Mouse (Mus musculus): ENCODE data around the gene Gm14137. TPM values are rescaled to one million over a fixed set of nuclear protein-coding genes. Genes with fewer than 3 reads are reported as not detected.
A peak's percentile ranks its signal among the peaks of the same experiment; 100 is the strongest.

Gm14137 gene
- polyA plus RNA-seq, 1 experiment = not detected

DNA sequence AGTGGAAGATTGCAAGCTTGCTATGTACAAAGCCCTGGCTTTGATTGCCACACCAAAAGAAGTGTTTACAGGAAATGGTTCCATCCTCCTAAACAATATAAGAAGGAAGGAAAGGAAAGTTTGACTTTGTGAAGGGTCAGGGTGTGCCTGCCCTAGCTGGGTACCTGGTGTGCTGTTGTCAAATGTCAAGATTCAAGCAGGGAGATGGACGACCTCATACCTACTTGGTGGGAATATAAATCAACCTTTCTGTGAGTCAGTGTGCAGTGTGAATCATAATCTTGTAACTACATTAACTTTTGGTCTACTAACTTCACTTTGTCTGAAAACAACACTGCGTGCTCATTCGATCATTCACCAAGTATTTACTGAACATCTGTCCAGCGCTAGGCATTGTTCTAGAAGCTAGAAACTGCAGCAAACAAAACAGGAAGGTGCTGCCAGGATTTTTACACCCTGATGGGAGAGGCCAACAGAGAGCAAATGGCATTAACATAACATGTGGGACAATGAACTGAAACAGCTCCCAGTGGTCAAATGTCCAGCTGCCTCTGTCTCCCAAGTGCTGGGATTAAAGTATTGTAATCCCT, 29.7 kb downstream of the Gm14137 start:
- peaks cover 16% of the 10 kb centered on the region for H3K4me1 ChIP-seq (ENCODE audit: control insufficient read depth)
- H3K4me3 ChIP-seq (replicated peaks) = no peak overlapping the region
- no peaks in the 10 kb centered on the region for H3K9me3 ChIP-seq (ENCODE audit: control insufficient read depth, low read length)
- TF ChIP-seq TAL1 (IDR thresholded peaks at IDR 0.05; ENCODE audit: low read length) = no peak
- no peak for TF ChIP-seq GATA1 (IDR thresholded peaks at IDR 0.05; ENCODE audit: low read length)
- no peaks in the 10 kb centered on the region for H3K36me3 ChIP-seq (ENCODE audit: control insufficient read depth)
- H3K27me3 ChIP-seq (ENCODE audit: control insufficient read depth) = no peaks in the 10 kb centered on the region

DNA sequence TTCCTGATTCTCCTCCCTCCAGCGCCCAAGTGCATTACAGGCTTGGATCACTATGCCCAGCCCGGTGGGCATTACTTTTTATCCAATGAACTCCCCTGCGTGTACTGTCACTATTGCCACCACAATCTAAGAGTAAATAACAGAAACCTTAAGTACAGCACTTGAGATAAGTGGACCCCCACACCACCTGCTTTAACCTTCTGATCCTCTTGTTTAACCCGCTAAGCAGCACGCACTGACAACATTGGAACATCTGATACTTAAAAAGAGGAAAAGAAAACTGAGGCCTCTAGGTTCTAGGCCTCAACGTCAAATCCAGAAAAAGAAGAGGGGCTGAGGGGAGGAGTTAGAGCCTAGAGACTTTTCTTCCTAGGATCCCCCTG, 33.6 kb downstream of the Gm14137 start:
- H3K36me3 ChIP-seq (ENCODE audit: control insufficient read depth) = peaks cover 26% of the 10 kb centered on the region
- H3K9me3 ChIP-seq (ENCODE audit: control insufficient read depth, low read length) = no peaks in the 10 kb centered on the region
- peaks cover 33% of the 10 kb centered on the region for H3K4me1 ChIP-seq (ENCODE audit: control insufficient read depth)
- H3K4me3 ChIP-seq (replicated peaks) = peak overlapping the region; percentile 72
- H3K27me3 ChIP-seq (ENCODE audit: control insufficient read depth) = no peaks in the 10 kb centered on the region
- TF ChIP-seq TAL1 (IDR thresholded peaks at IDR 0.05; ENCODE audit: low read length) (no peak), GATA1 (IDR thresholded peaks at IDR 0.05; ENCODE audit: low read length) (no peak)

DNA sequence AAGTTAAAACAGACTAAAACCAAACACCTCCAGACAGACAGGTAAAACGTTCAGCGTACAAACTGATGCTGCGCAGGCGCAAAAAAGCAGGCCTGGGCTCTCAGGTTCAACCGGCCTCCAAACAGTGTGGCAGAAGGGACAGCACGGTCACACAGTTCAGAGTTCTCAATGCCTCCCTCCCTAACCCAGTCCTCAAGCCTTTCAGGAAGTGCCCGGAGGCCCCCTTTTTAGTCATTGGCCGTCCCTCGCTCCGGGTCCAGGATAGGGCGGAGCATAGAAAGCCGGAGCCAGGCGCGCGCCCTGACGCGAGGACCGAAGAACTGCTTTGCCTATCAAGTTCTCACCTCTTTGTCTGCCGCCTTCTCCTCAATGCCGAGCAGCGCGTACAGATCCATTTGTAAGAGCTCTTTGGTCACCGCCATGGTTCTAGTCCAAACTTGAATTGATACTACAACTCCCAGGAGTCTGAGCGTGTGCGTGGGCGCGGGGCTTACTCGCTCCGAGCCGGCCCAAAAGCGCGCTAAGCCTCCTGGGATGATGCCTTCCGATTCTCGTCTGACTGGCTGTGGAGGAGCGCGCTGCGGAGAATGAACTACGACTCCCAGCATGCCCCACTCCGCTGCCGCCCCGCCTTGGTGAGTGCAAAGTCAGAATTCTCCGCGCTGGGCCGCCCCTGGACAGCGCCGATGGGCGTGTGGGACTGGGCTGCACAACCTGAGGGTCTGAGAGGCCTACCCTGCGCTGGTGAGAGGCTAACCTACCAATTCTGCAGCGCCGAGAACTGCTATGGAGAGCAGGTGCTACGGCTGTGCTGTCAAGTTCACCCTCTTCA, 34.3 kb downstream of the Gm14137 start, which contains the start of the genes Zfyve19 and Dnajc17:
Gene Zfyve19, plus strand, starts transcription at position 274 of the 832 bp plus-strand sequence.
Gene Dnajc17, minus strand, starts transcription at position 452 of the 832 bp plus-strand sequence.
- Histone ChIP-seq H3K9me3 (ENCODE audit: control insufficient read depth, low read length) (no peaks in the 10 kb centered on the region), H3K4me3 (replicated peaks) (peak within 1 kb of the TSS; percentile 72), H3K4me1 (ENCODE audit: control insufficient read depth) (peaks cover 33% of the 10 kb centered on the region), H3K36me3 (ENCODE audit: control insufficient read depth) (peaks cover 26% of the 10 kb centered on the region), H3K27me3 (ENCODE audit: control insufficient read depth) (no peaks in the 10 kb centered on the region)
- TF ChIP-seq TAL1 (IDR thresholded peaks at IDR 0.05; ENCODE audit: low read length) (no peak), GATA1 (IDR thresholded peaks at IDR 0.05; ENCODE audit: low read length) (no peak)

DNA sequence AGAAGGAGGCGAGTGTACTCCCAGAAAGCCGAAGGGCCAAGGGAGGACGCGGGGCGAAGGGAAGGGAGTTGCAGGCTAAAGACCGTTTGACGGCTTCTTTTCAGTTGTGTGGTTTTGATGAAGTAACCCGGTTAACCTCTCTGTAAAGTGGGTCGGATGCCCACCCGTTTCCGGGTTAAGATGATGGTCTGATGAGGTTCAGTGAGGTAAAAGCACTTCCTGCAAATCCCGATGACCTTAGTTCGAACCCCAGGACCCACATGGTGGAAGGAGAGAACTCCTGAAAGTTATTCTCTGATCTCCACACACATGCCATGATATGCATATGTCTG, 34.8 kb downstream of the Gm14137 start:
- no peak for TF ChIP-seq TAL1 (IDR thresholded peaks at IDR 0.05; ENCODE audit: low read length)
- TF ChIP-seq GATA1 (IDR thresholded peaks at IDR 0.05; ENCODE audit: low read length) = no peak
- Histone ChIP-seq H3K4me1 (ENCODE audit: control insufficient read depth) (peaks cover 33% of the 10 kb centered on the region), H3K36me3 (ENCODE audit: control insufficient read depth) (peaks cover 26% of the 10 kb centered on the region), H3K4me3 (replicated peaks) (peak overlapping the region; percentile 72), H3K9me3 (ENCODE audit: control insufficient read depth, low read length) (no peaks in the 10 kb centered on the region), H3K27me3 (ENCODE audit: control insufficient read depth) (no peaks in the 10 kb centered on the region)

Other genes starting within 250 kb of the Gm14137 start
- 0.14 and 0.15 TPM in 2 replicates for gene Chst14, start 248.0 kb upstream of the Gm14137 start, polyA plus RNA-seq (2012)
- gene Ccdc32, start 145.1 kb upstream of the Gm14137 start, polyA plus RNA-seq (2012) = 0.69 and 0.75 TPM in 2 replicates
- gene Rpusd2, start 139.7 kb upstream of the Gm14137 start, polyA plus RNA-seq (2012) = 0.03 and 0.09 TPM in 2 replicates
- 0.18 and 0.37 TPM in 2 replicates for gene Knl1, start 127.4 kb upstream of the Gm14137 start, polyA plus RNA-seq (2012)
- gene Rad51, start 61.7 kb upstream of the Gm14137 start, polyA plus RNA-seq (2012) = 2.7 and 4.3 TPM in 2 replicates
- 4.4 and 6.3 TPM in 2 replicates for gene Rmdn3, start 17.5 kb upstream of the Gm14137 start, polyA plus RNA-seq (2012)
- 0.20 and 0.22 TPM in 2 replicates for gene Gchfr, start 6.7 kb upstream of the Gm14137 start, polyA plus RNA-seq (2012)
- gene Zfyve19, start 34.1 kb downstream of the Gm14137 start, polyA plus RNA-seq (2012) = 1.1 and 1.9 TPM in 2 replicates
- gene Dnajc17, start 34.3 kb downstream of the Gm14137 start, polyA plus RNA-seq (2012) = 3.9 and 5.5 TPM in 2 replicates
- not detected in 2 replicates for gene Ppp1r14d, start 55.4 kb downstream of the Gm14137 start, polyA plus RNA-seq (2012)
- gene Spint1, start 62.9 kb downstream of the Gm14137 start, polyA plus RNA-seq (2012) = 0.02 TPM in 1 of 2 replicates, not detected in the other
- not detected in 2 replicates for gene Rhov, start 96.8 kb downstream of the Gm14137 start, polyA plus RNA-seq (2012)
- gene Vps18, start 114.2 kb downstream of the Gm14137 start, polyA plus RNA-seq (2012) = 0.60 and 0.73 TPM in 2 replicates
- 0.04 and 0.05 TPM in 2 replicates for gene Dll4, start 151.3 kb downstream of the Gm14137 start, polyA plus RNA-seq (2012)
- gene Chac1, start 176.7 kb downstream of the Gm14137 start, polyA plus RNA-seq (2012) = 3.1 and 7.6 TPM in 2 replicates

Measured in erythroblast, embryonic 14.5 days (primary cell).